Mouse (Mus musculus) lung, postnatal 14 days (tissue): ENCODE results near the gene Slc18a3.

ENCODE experiments used
- DNase-seq: peaks from one replicate; pipeline ENCODE4 v3.0.0; 2021

The Slc18a3 gene

DNA sequence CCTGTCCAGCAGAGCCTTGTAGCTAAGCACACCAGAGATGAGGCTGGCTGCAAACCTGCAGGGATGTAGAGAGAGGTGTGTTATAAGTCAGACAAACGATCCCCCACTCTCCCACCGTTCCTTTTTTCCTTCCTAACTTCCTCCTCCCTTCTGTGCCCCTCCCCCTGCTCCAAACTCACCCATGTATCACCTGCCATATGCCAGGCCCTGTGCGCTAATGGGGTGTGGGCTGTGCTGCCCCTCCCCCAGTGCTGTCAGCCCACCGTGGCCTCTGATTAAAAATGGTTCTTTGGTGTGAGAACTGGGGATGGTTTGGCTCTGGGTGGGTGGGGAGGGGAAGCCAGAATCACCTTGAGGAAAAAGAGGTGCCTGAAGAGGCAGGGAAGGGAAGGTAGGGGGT is 12.1 kb downstream of the Slc18a3 start:
- DNase-seq: no peak

DNA sequence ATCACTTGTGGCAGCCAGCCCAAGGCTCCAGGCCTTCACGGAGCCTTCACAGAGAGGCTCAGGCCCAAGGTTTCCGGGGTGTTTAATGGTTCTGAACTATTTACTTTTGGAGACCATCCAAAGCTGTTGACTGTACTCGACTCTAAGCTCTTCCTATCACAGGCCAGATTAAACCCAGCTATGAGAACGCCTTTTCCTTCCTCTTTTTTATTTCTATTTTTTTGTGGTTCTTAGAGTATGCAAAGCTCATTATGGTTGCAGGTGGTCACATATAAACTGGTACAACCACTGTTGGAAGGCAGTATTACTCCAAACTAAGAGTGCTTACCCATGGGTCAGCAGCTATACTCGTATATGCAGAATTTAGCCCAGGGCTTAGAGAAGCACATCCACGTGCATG is 17.7 kb downstream of the Slc18a3 start:
- DNase-seq: no peak

DNA sequence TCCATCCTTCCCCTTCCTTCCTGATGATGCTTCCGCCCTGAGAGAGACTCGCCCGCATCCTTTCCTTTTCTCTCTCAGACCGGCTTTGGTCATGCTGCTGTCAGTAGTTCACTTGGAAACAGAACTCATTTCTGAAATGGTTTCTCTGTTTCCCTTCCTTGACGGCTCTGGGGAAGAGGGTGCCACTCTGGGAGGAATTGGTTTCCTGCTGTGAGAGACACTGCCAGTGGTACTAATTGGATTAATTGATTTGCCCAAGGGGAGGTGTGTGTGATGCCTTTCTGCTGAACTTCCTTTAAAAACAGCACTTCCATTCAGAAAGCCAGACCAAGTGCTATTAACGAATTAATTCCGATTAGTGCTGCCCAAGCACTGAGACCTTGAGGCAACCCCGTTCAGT is 21.2 kb downstream of the Slc18a3 start:
- no peak for DNase-seq

DNA sequence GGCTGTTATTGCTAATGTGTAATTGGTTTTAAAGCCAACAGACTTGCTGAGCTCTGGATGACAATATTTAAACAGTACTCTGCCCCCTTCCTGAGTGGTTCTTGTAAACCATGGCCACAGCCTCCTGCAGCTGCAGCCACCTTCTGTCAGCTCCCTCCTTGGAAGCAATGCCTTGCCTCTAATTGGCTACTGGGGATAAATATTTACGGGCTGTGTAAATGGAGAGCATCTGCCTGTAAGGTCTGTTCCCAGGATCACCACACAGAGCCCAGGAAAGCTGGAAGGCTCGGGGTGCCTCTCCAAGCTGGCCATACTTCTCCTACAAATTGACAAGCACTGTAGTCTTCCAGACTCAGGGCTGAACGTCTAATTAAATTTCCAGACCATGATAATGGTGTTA is 24.9 kb downstream of the Slc18a3 start:
- no peak for DNase-seq

DNA sequence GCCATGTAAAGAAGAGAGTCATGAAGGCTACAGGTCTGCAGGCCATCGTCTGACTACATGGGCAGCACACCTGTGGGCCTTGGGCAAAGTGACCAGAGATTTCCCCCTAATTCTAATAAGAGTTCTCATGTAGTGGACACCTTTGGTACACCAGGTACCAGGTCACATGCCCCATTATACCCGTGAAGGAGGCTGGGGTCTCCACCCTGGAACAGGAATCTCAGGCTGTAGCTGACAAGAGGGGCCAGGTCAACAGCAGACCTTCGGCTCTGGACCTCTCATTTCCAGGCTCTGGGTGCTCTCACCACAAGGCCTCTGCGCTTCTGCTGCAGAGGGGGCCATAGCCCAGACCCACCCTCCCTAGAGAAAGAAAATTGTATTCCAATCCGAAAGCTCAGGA is 25.3 kb downstream of the Slc18a3 start:
- DNase-seq: no peak

DNA sequence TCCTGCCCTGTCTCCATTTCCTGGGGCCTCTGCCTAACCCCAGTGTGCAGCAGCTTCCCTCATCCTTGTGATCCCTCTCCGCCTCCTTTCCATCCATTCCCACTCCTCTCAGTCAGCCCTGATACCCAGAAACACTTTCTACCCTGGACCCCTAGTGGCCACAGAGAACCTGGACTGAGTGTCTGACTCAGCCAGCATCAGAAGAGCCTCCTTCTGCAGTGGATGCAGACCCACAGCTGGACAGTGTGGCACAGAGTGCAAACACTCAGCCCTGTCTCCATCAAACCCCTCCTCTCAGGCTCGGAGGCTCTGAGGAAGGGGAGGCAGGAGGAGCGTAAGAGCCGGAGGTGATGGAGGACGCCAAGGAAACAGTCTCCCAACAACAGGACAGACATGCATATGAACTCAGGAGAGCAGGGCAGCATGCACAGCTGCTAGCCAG is 27.3 kb downstream of the Slc18a3 start:
- no peak for DNase-seq

DNA sequence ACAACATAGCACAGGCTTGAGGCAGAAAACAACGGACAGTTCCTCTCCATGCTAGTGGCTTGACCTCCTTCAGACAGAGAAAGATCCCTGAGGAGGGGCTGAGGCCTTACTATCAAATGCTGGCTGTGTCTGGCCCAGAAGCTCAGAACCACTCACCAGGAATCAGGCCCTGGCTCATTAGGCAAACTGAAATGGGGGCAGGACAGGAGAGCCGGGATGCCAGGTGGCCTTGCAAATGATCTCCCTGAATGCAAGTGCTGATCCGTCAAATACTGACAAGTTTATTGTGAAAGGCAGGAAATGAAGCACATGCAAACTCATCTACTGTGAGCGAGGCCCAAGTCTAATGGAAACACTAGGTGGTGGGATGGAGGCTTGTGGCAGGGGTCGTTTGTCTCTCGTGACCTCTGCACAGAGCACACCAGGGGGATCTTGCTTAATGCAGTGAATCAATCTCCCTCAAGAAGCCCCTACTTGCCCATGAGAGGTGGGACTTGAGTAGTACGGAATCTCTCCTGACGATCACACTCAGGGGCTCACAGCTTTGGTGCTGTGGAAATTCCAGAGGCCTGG is 35.5 kb downstream of the Slc18a3 start:
- DNase-seq: no peak

DNA sequence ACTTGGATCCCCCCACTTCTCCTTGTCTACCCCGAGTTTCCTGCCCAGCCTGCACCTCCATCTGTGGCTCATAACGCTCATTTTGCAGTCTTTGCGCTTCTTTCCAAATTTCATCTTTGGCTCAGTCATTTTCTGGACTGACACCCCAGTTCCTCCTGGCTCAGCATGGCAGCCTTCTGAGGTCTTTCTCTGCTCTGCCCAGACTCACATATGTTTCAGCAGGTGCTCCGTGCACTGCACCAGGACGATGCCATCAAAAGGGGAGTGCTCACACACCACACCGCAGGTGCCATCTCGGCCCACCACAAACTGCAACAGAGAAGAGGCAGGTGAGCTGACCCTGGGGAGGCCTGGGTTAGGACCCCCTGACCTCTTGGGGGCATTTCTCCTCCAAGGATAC is 40.7 kb downstream of the Slc18a3 start:
- DNase-seq: no peak

DNA sequence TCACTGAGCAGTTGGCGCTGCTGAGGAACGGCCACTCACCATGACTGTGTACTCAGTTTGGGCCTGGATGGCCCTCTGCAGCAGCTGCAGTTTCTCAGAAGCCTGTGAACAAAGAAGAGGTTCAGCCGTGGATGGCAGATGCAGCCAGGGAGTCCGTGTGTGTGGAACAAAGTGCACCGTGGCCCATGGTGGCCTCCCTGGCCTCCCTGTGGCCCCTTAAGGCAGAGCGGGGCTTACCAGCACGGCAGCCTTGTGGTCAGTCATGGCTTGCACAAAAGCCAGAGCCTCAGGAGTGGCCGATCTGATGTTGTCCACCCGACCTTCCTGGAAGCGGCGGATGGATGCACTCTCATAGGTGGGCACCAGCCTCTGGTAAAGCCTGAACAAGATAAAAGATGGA is 45.9 kb downstream of the Slc18a3 start:
- DNase-seq: no peak
